Mouse (Mus musculus) cerebellum, adult 2 months (tissue): ENCODE measurements at regions not wholly inside any gene's neighbourhood (a gene's known extent, or its start where the extent isn't known, plus 50 kb on each side); places are given as distances from the start of the nearest gene placed in this dataset.

Experiments used
- CTCF ChIP-seq: fragments of 200-500 bp; IDR thresholded peaks from 2 replicates; pipeline ENCODE4 v1.5.1; 2011; ENCODE audit warnings: low read depth, mild to moderate bottlenecking, control low read depth, low read length, moderate library complexity, borderline replicate concordance; ENCODE audit not compliant: insufficient read depth
- POLR2A ChIP-seq: fragments of 200-500 bp; IDR thresholded peaks from 2 replicates; pipeline ENCODE4 v1.6.1; 2011; ENCODE audit warnings: low read length, control low read depth, borderline replicate concordance; ENCODE audit not compliant: insufficient read depth

DNA sequence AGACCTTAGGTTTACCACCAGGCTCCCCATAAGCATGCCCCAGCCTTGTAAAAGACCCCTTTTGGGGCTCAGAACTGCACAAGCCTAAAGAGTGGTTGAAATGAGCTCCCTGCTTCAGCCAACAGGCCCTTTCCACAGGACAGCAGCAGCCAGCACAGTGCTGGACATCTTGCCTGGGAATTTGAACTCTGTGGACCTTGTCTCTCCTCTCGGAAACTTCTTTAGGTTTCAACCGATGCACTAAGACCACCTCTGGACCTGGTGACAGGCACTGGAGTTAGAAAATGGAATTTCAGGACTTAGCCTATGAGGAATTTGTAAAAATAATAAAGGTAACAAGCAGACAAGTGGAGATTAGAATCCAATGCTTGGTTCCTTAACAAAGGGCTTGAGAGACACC, 51.2 kb upstream of the Lclat1 start:
- TF ChIP-seq CTCF (no peak), POLR2A (no peak)
